Mouse (Mus musculus) intestine, embryonic 14.5 days (tissue): ENCODE results near the gene Tmem138. TPM values are rescaled to one million over a fixed set of nuclear protein-coding genes. Genes with fewer than 3 reads are reported as not detected.

Source experiments
- ATAC-seq: fragments of 200-750 bp; cut with Nextera tagmentation; replicated peaks from 2 replicates; pipeline ENCODE4 v1.8.0; 2017; ENCODE audit warnings: low read depth, moderate number of reproducible peaks, moderate TSS enrichment, moderate library complexity; ENCODE audit not compliant: low FRiP score, low TSS enrichment
- DNase-seq: peaks from one replicate; pipeline ENCODE4 v3.0.0-alpha.2; 2018; ENCODE audit warnings: low spot score
- H3K27ac ChIP-seq: fragments of 300-500 bp; sonication (generic); 2 replicates; pipeline ENCODE4 v1.5.1; 2014; ENCODE audit warnings: low read depth, mild to moderate bottlenecking, control low read depth
- H3K27me3 ChIP-seq: fragments of 300-500 bp; sonication (generic); replicated peaks from 2 replicates; pipeline ENCODE4 v1.6.1; 2014; ENCODE audit warnings: low read length, control low read depth; ENCODE audit not compliant: control insufficient read depth, insufficient read depth
- H3K36me3 ChIP-seq: fragments of 300-500 bp; sonication (generic); 2 replicates; pipeline ENCODE4 v1.6.1; 2014; ENCODE audit warnings: low read length, control low read depth; ENCODE audit not compliant: control insufficient read depth, insufficient read depth
- H3K4me1 ChIP-seq: fragments of 300-500 bp; sonication (generic); replicated peaks from 2 replicates; pipeline ENCODE4 v1.6.1; 2014; ENCODE audit warnings: low read length, control low read depth, mixed read lengths; ENCODE audit not compliant: control insufficient read depth, insufficient read depth
- H3K4me2 ChIP-seq: fragments of 300-500 bp; sonication (generic); 2 replicates; pipeline ENCODE4 v1.6.1; 2014; ENCODE audit warnings: low read length
- H3K4me3 ChIP-seq: fragments of 300-500 bp; sonication (generic); 2 replicates; pipeline ENCODE4 v1.5.1; 2014; ENCODE audit warnings: low read depth, low read length, control low read depth, mixed read lengths
- H3K9ac ChIP-seq: fragments of 300-500 bp; sonication (generic); 2 replicates; pipeline ENCODE4 v1.6.1; 2014; ENCODE audit warnings: mild to moderate bottlenecking, low read length
- H3K9me3 ChIP-seq: fragments of 300-500 bp; sonication (generic); 2 replicates; pipeline ENCODE4 v1.6.1; 2016; ENCODE audit warnings: low read length, control low read depth; ENCODE audit not compliant: control insufficient read depth
- WGBS: fragments of 180-500 bp; shearing (Covaris S2); extraction: QIAGEN DNeasy Blood & Tissue Kit; methylation state at CpG from one replicate; pipeline ENCODE4 v1.1.7; 2014; 5-methylcytosine and 5-hydroxymethylcytosine counted together
- polyA plus RNA-seq: library from polyadenylated mRNA; unstranded; fragments of >200 nt; fragmentation: Nextera tagmentation; extraction: Ambion mirVana; gene quantifications from 2 replicates; pipeline ENCODE4 v1.2.1, GENCODE M21; 2014

Tmem138 gene
- polyA plus RNA-seq, 1 experiment from 2014 or later = 35.9 TPM

DNA sequence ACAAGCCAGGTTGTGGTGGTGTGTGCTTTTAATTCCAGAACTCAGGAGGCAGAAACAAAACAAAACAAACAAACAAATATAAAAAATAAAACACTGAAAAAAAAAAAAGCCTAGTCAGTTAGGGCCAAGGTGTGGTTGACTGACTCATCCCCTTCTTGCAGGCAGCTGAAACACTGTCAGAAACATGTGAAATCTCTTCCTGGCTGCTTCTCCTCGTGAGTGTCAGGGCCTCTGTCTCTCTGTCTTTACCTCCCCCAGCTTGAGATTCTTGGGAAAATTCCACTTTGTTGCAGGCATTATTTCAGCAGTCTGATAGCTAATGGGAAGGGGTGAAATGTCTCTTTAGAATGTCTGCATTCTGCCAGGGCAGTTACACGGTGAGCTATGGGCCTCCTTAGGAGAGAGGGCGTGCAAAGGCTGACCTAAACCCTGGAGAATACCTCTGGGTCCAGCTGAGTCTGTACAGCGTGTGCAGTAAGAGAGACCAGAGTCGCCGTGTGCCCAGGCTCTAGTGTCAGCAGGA lies 25.1 kb upstream of the Tmem138 start:
- Histone ChIP-seq H3K4me1 (peaks cover 21% of the 10 kb centered on the region), H3K4me2 (peak overlapping the region; percentile 53), H3K27me3 (no peaks in the 10 kb centered on the region), H3K9me3 (no peaks in the 10 kb centered on the region), H3K4me3 (peak overlapping the region; percentile 29), H3K9ac (peak overlapping the region; percentile 61), H3K36me3 (peaks cover 14% of the 10 kb centered on the region), H3K27ac (peak overlapping the region; percentile 92)
- DNase-seq (peak; percentile 62), ATAC-seq (0 out of 2 replicates have a peak, but pooled peaks have one; percentile 12)
- 8% methylated on average over 6 of the region's 6 CpGs for WGBS

DNA sequence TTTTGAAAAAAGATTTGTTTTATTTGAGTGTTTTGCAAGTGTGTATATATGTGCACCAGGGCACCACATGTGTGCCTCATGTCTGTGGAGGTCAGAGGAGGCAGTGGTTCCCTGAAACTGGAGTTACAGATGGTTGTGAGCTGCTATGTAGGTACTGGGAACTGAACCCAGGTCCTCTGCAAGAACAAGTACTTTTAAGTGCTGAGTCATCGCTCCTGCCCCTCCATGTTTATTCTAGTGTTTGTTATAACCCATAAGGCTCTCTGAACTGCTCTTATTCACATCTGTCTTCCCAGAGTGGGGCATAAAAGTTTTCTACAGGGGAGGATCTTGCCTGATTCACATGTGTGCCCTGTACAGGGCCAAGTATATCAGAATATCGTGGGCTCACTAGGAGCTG lies 22.5 kb upstream of the Tmem138 start:
- H3K9ac ChIP-seq = no peak overlapping the region
- H3K4me3 ChIP-seq = no peak overlapping the region
- 92% methylated on average over 2 of the region's 2 CpGs for WGBS

DNA sequence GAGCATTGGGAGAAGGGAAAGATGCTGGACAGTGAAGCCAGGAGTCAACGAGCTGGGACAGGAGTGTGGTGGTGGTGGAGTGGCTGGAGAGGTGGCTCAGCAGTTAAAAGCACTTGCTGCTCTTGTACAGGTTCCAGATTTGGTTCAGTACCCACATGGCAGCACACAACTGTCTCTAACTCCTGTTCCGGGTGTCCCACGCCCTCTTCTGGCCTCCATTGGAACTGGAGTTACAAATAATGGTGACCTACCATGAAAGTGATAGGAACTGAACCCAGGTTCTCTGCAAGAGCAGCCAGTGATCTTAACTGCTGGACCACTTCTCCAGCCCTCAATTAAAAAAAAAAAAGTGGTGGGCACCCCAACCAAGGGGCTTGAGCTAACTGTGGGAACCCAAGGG lies 21.0 kb upstream of the Tmem138 start:
- peaks cover 3% of the 10 kb centered on the region for H3K4me1 ChIP-seq
- H3K9ac ChIP-seq = no peak overlapping the region
- H3K27me3 ChIP-seq = no peaks in the 10 kb centered on the region
- no peak overlapping the region for H3K27ac ChIP-seq
- no peak for ATAC-seq
- 43% methylated on average over 3 of the region's 3 CpGs for WGBS
- H3K4me3 ChIP-seq = no peak overlapping the region
- no peaks in the 10 kb centered on the region for H3K9me3 ChIP-seq
- no peak overlapping the region for H3K4me2 ChIP-seq
- no peak for DNase-seq
- peaks cover 32% of the 10 kb centered on the region for H3K36me3 ChIP-seq

More for the DNA sequence above, 22.5 kb upstream of the Tmem138 start:
- ATAC-seq (no peak), DNase-seq (no peak)
- peaks cover 10% of the 10 kb centered on the region for H3K4me1 ChIP-seq
- H3K4me2 ChIP-seq = no peak overlapping the region
- H3K27ac ChIP-seq = no peak overlapping the region
- peaks cover 21% of the 10 kb centered on the region for H3K36me3 ChIP-seq
- no peaks in the 10 kb centered on the region for H3K27me3 ChIP-seq
- no peaks in the 10 kb centered on the region for H3K9me3 ChIP-seq

DNA sequence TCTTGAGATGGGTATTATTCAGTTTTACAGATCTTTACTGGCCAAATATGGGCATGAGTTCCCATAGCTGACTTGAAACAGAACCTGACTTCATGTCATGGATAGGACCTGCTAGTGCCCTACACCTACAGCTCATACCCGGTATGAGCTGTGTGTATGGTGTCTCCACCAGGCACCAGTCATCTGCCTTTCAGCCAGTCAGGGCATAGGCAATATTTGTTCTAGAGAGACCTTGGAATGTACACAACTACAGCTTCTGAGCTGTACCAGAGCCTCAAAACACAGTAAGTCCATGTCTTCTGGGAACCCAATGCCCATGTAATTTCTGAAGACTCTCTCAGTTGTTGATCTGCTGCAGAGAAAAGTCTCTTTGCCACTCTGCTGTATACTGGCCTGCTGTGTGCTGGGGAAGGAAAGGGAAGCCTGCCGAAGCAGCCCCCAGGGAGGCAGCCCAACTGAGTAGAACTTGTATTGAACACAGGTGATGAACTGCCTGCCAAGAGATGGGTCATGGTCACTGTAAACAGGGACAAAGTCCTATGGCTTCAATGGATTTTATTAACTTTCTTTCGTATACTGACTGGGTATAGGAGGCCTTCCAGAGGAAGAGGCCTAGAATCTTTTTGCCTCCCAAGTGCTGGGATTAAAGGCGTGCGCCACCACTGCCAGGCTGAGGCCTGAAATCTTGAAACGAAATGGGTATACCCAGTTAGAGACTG lies 14.7 kb upstream of the Tmem138 start:
- WGBS = 91% methylated on average over 6 of the region's 6 CpGs
- no peaks in the 10 kb centered on the region for H3K4me1 ChIP-seq
- no peak for ATAC-seq

DNA sequence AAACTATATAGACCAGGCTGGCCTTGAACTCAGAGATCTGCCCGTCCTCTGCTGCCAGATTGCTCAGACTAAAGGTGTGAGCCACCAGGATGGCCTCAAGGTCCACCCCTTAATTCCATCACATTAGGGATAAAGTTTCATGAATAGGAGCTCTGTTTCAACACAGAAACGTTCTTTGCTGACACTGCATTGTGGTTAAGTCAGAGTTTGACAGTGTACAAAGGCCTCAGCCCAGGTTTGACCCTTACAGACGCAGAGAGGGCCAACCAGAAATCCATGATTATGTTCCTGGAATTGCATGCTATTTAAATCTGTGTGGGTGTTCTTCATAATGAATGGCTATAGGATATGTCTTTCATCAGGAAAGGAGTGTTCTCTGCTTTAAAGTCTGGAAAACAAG lies 13.1 kb upstream of the Tmem138 start:
- Histone ChIP-seq H3K4me1 (no peaks in the 10 kb centered on the region), H3K9me3 (no peaks in the 10 kb centered on the region), H3K27ac (no peak overlapping the region), H3K36me3 (peaks cover 29% of the 10 kb centered on the region), H3K27me3 (no peaks in the 10 kb centered on the region), H3K9ac (no peak overlapping the region), H3K4me2 (no peak overlapping the region), H3K4me3 (no peak overlapping the region)
- DNase-seq = no peak
- ATAC-seq = no peak
- WGBS = 72% methylated on average over 3 of the region's 3 CpGs

More for the DNA sequence above, 14.7 kb upstream of the Tmem138 start:
- Histone ChIP-seq H3K27ac (no peak overlapping the region), H3K36me3 (peaks cover 36% of the 10 kb centered on the region), H3K9ac (no peak overlapping the region), H3K27me3 (no peaks in the 10 kb centered on the region), H3K4me3 (no peak overlapping the region), H3K4me2 (no peak overlapping the region), H3K9me3 (no peaks in the 10 kb centered on the region)
- DNase-seq = no peak

DNA sequence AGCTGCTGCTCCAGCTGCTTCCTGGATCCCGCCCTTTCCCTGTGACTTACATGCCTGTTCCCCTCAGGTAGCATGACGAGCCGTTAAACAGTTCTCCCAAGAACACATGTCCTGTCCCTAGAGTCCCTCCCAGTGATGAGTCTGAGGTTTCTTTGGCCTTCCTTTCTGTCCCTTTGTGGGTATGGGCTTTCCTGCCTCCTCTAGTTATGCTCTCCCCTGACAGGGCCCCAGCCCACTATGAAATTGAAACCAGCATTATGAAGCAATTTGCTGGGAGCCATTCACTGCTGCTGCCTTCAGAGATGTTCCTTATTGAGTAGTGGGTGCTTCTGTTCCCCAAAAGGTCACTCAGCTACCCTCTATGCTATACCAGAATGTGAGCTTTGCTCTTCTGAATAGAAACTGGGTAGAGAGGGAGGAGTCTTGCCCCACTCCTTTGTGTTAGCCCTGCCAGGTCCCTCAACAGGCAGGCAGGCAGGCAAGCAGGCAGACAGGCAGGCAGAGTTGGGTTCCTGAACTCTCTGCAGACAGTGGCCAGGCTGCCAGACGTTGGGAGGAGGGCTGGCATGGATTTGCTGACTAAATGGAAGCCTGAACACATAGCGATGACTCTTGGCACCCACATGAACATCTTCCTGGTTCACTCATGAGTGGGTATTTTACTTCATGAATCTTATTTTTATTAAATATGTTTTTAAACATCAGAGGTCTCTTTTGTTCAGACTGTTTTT lies 12.1 kb upstream of the Tmem138 start:
- H3K9me3 ChIP-seq = no peaks in the 10 kb centered on the region
- H3K4me2 ChIP-seq = no peak overlapping the region
- H3K9ac ChIP-seq = no peak overlapping the region
- H3K27me3 ChIP-seq = no peaks in the 10 kb centered on the region
- ATAC-seq = no peak
- no peak overlapping the region for H3K4me3 ChIP-seq
- H3K36me3 ChIP-seq = peaks cover 28% of the 10 kb centered on the region
- no peaks in the 10 kb centered on the region for H3K4me1 ChIP-seq
- DNase-seq = no peak
- no peak overlapping the region for H3K27ac ChIP-seq
- 70% methylated on average over 5 of the region's 5 CpGs for WGBS

DNA sequence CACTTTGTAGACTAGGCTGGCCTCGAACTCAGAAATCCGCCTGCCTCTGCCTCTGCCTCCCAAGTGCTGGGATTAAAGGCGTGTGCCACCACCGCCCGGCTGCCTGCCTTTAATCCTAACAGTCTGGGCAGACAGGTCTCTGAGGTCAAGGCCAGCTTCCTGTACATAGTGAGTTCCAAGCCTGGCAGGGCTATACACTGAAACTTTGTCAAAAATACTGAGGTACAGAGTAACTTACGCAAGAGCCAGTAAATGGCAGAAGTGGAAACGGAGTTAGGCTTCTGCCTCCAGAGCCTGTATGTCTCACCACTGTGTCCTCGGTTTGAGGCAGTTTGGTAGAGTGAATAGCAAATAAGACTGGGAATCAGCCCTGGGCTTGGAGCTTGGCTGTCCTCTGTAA lies 10.1 kb upstream of the Tmem138 start:
- Histone ChIP-seq H3K4me2 (no peak overlapping the region), H3K27ac (no peak overlapping the region), H3K4me3 (no peak overlapping the region), H3K4me1 (no peaks in the 10 kb centered on the region), H3K9me3 (no peaks in the 10 kb centered on the region), H3K36me3 (peaks cover 8% of the 10 kb centered on the region; the same call in 1 of the 2 replicates), H3K9ac (no peak overlapping the region), H3K27me3 (no peaks in the 10 kb centered on the region)
- ATAC-seq = no peak
- WGBS = 89% methylated on average over 8 of the region's 8 CpGs
- no peak for DNase-seq

DNA sequence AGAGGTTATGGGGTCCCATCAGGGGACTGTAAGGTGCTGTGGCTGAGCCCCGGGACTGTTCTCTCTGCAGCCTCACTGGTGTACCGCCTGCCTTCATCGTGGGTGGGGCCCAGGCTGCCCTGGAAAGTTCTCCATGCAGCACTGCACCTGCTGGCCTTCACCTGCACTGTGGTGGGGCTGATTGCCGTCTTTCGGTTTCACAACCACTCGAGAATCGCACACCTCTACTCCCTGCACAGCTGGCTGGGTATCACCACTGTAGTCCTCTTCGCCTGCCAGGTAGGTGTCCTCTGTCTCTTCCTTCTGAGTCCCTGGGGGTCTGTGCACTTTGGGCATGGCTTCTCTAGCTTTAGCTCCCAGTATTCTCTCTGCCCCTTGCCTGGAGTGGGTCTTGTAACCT lies 8.0 kb upstream of the Tmem138 start:
- Histone ChIP-seq H3K36me3 (0 out of 2 replicates have a peak, but pooled peaks cover 4% of the 10 kb centered on the region), H3K4me1 (no peaks in the 10 kb centered on the region), H3K4me3 (no peak overlapping the region), H3K27me3 (no peaks in the 10 kb centered on the region), H3K9ac (no peak overlapping the region), H3K4me2 (no peak overlapping the region), H3K9me3 (no peaks in the 10 kb centered on the region), H3K27ac (no peak overlapping the region)
- DNase-seq (no peak), ATAC-seq (no peak)
- 74% methylated on average over 8 of the region's 8 CpGs for WGBS
